Mouse (Mus musculus) megakaryocyte-erythroid progenitor cell, adult 5-6 weeks (primary cell): Measurements from ENCODE around the gene Jup. TPM values are rescaled to one million over a fixed set of nuclear protein-coding genes. Genes with fewer than 3 reads are reported as not detected.

Source experiments
- ATAC-seq: replicated peaks from 2 replicates; pipeline ENCODE4 v1.8.0; 2016; ENCODE audit warnings: mild to moderate bottlenecking, inconsistent platforms; ENCODE audit not compliant: severe bottlenecking, poor library complexity, low FRiP score, low TSS enrichment
- total RNA-seq, 2 experiments: library from RNA; stranded (forward) in 1 of 2; stranded (reverse) in 1 of 2; fragments of 200-1000, 215-1000 nt in 1 of 2; fragments of >200 nt in 1 of 2; fragmentation: Nextera tagmentation in 1 of 2; gene quantifications; 2 replicates each; pipeline ENCODE4 v1.2.3; 2014 to 2017

The Jup gene
- total RNA-seq, 2 experiments from 2014 or later: 0.52 to 0.81 TPM

- no peak for ATAC-seq
Measured at GRCm38 (mm10) chr11:100393733-100394132, 3.8 kb downstream of the Jup start.

DNA sequence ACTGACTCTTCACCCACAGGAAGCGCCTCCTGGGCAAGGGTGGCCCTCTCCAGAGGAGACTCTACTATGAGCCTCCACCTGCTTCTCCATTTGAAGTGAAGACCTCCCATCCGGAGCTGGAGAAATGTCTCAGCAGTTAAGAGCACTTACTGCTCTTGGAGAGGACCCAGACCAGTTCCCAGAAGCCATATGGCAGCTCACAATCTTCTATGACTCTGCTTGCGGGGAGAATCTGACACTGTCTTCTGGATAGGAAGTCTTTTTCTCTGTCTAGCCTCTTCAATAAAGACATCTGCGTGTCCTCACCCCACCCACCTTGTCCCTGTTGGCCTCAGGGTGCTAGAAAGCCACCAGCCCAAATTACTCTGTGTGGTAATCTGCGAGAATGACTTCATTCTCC, 4.6 kb downstream of the Jup start:
- no peak for ATAC-seq

DNA sequence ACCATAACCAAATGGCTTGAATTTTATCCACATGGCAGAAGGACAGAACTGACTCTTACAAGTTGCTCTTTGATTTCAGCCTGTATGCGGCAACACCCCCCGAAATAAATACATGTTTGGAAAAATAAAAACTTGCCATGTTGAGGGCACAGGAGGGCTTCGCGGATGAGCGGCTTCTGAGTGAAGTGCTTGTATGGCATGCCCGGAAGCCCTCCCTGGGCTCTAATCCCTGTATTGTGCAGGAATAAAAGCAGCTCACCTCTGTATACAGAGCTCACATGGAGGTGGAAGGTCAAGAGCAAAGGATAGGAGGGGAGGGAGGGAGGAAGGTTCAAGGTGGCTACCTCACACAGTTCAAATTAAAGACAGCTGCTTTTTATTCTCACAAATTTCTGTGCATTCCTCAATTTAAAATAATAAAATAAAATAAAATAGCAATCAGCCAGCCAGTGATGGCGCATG, 5.6 kb downstream of the Jup start:
- ATAC-seq: no peak

GRCm38 (mm10) chr11:100391081-100391883, 6.3 kb downstream of the Jup start:
- no peak for ATAC-seq

GRCm38 (mm10) chr11:100389931-100390445, 7.6 kb downstream of the Jup start:
- no peak for ATAC-seq

DNA sequence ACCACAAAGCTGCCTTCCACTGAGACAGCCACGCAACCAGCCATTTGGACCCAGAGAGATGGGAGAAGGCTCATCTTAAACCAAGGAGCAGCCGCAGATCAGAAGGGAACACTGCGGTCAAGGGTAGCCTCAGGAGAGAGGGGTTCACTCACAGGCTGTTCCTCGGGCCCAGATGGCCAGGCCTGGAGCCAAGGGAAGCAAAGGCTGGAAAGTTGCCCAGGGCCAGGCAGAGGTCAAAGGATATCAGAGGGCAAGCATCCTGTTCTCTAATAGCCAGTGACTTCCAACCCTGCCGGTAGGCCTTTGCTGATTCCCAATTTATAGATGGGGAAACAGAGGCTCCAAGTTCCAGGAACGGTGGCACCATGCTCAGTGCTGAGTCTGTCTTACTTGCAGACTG, 9.0 kb downstream of the Jup start:
- no peak for ATAC-seq

DNA sequence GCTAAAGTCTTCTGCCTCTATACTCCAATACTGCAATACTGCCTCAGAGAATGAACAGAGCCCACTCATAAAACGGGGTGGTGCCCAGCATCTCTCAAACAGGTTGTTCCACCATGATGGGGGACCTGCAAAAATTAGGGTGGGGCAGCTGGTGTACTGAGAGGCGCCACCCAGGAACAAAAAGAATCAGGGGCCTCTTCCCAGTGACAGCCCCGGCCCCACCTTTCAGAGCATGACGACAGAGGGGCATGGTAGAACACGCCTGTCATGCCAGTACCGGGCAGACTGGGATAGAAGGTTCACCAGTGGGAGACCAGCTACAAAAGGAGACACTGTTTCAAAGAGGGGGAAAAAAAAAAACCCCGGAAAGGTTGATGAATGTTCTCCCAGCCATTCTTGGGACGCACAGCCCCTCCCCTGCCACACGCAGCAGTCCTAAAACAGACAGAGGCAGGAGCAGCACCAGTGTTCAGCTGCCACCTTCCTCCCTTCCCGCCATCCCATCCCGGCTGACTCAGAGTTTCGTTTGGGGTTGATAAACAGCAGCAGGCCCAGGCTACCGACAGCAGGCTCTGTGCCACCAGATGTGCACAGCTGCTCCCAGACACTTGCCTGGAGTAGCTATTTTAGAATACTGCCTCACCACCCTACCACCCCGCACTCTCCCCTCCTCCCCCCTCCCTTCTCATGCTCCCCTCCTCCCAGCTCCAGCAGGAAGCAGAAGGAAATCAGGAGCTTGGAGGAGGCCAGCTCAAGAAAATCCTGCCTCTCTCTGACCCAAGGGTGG, 9.8 kb downstream of the Jup start:
- ATAC-seq: no peak

DNA sequence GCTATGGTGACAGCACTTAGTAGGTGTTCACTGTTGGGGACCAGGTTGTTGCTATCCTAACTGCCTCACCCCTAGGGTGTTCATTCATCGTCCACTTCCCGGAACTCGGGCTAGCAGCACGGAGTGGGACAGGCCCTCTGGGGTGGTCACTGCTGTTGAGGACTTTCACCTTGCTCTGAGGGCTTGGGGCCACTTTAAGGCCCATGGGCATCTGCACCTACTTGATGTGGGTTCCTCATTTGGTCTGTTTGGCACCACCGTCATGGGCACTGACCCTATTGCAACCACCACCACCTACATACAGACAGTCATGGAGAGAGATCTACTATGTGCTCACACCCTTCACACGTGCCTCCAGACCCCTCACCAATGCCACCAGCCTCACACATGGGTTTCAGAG, 10.5 kb downstream of the Jup start:
- no peak for ATAC-seq

GRCm38 (mm10) chr11:100386586-100386985, 11.0 kb downstream of the Jup start:
- no peak for ATAC-seq

DNA sequence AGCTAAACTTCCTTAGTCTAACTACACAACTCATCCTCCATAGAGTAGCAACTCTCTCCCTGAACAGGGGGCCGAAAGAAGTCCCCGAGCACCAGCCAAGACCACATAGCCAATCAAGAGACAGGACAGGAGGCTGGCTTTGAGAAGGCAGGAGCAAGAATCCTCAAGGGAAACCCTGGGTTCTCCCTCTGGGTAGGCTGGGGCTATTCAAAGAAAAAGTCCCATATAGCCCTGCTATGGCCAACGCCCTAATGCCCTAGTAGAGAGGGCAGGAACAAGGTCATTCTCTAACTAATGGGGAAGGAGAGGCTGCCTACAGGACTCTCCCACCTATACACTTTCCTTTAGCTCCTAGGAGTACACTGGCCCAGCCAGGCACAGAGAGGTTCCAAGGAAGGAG, 12.5 kb downstream of the Jup start:
- no peak for ATAC-seq

DNA sequence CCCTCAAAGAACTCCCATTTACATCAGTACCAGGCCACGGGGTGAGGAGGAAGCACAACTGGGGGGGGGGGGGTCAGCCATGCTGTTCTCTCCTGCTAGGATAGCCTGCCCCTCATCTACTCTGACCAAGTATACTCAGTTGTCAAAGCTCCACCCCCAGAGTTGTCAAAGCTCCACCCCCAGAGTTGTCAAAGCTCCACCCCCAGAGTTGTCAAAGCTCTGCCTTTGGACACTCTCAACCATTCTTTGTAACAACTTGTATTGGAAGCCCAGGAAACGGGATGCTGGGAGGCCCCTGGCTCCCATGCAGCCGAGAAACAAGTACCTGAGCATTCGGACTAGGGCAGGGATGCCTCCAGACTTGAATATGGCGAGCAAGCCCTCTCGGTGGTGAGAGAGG, 14.9 kb downstream of the Jup start:
- ATAC-seq: no peak

DNA sequence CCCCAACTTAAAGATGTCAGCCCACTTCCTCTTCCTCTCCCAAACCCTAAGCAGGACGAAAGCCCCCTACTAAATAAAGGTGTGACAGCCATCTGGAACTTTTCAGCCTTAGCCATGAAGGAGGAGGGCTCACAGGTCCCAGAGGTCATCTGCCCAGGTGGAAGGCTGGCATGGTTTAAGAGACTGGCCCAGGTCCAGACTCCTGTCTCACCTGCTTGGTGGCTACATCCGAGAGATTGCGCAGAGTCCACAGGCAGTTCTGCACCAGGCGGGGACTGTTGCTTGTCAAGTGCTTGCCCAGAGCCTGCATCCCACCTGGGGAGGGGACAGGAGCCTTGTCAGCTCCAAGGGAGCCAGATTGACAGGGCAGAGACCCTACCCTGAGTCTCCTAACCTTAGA, 18.3 kb downstream of the Jup start:
- ATAC-seq: no peak

GRCm38 (mm10) chr11:100378446-100378845, 19.1 kb downstream of the Jup start:
- ATAC-seq: no peak

DNA sequence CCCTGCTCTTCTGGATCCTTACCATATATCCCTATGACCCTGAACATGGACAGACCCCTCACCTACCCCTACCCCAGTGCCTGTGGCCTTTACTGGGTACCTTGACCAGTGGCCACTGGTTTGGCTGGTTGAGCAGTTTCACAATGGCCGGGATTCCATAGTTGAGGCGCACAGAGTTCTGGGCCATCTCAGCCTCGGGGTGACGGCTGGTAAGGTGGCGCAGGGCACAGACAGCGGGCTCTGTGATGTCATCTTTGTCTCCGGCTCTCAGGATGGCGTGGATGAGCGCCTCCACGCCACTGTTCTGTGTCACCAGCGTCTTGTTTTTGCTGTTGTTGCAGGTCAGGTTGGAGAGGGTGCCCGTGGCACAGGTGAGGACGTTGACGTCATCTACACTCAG, 19.6 kb downstream of the Jup start:
- ATAC-seq: no peak

GRCm38 (mm10) chr11:100376746-100377389, 20.7 kb downstream of the Jup start:
- no peak for ATAC-seq

- ATAC-seq: no peak
Measured at GRCm38 (mm10) chr11:100376005-100376404, 21.6 kb downstream of the Jup start.

DNA sequence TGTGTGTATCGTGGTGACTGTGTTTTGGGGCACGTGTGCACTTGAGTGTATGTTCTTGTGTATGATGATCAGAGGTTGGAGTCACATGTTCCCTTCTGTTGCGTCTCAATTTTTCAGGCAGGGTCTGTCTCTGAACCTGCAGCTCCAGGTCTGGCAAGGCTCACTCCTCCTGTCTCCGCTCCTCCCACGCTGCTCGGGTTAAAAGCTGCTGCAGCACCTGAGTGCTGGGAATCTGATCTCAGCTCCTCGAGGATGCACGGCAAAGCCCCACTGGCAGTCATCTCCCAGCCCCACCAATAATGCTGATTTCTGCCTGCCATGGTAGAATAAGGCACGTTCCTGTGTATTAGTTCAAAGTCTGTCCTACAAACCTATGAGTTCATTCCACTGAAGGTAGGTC, 22.4 kb downstream of the Jup start:
- ATAC-seq: no peak

DNA sequence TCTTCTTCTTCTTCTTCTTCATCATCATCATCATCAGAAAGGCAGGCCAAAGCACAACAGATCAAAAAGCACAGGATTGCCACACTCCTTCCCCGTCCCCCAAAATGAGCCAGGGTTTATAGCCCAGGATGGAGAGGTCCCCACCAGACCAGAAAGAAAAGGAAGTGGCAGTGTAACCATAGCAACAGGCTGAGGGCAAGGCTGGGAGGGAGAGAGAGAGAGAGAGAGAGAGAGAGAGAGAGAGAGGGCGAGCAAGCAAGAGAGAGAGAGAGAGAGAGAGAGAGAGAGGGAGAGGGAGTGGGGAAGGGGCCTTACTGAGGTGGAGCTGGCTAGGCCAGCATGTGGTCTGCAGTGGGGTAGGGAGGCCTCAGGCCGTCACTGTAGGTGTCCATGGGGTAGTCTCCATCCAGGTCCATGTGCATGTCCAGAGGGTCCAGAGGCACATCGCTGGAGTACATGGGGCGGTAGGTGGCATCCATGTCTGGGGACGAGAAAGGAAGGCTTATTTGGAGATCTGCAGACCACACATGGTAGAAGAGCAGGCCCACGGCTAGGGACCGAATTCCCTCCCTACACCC, 25.5 kb downstream of the Jup start:
- no peak for ATAC-seq

DNA sequence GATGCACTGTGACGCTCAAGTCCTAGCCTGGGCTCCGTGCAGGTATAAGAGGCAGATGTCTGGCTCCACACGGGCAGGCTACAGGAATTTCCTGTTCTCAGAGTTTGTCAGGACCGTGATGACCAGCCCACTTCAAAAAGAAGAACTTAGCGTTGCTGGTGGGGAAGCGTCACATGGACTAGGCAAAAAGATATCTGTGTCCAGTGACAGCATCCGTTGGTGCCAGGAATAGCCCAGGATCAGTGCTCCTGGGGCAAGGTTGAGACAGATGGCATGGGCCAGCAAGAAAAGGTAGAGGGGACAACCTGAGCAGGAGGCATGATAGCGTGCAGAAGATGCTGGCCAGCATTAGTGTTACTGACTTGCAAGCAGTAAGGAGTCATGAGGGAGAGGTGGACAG, 27.7 kb downstream of the Jup start:
- no peak for ATAC-seq

GRCm38 (mm10) chr11:100369145-100369544, 28.4 kb downstream of the Jup start:
- ATAC-seq: no peak
